Mouse (Mus musculus): ENCODE measurements around the gene Madcam1. TPM values are rescaled to one million over a fixed set of nuclear protein-coding genes. Genes with fewer than 3 reads are reported as not detected.
A peak's percentile ranks its signal among the peaks of the same experiment; 100 is the strongest.

Madcam1 gene
- polyA plus RNA-seq, 1 experiment from 2014 or later = 1.4 TPM

GRCm38 (mm10) chr10:79682551-79682915 is 18.2 kb downstream of the Madcam1 start:
- Histone ChIP-seq H3K4me3 (peak overlapping the region; percentile 87), H3K36me3 (peaks cover 29% of the 10 kb centered on the region), H3K4me2 (peak overlapping the region; percentile 84), H3K27ac (peak overlapping the region; percentile 89), H3K27me3 (no peaks in the 10 kb centered on the region), H3K4me1 (replicated peaks) (peaks cover 44% of the 10 kb centered on the region), H3K9me3 (replicated peaks) (no peaks in the 10 kb centered on the region), H3K9ac (peak overlapping the region; percentile 87)
- no peak for ATAC-seq (replicated peaks; ENCODE audit: insufficient number of reproducible peaks, insufficient read depth, low FRiP score, low read depth)
- under 1% methylated on average over 10 of the region's 10 CpGs for WGBS

DNA sequence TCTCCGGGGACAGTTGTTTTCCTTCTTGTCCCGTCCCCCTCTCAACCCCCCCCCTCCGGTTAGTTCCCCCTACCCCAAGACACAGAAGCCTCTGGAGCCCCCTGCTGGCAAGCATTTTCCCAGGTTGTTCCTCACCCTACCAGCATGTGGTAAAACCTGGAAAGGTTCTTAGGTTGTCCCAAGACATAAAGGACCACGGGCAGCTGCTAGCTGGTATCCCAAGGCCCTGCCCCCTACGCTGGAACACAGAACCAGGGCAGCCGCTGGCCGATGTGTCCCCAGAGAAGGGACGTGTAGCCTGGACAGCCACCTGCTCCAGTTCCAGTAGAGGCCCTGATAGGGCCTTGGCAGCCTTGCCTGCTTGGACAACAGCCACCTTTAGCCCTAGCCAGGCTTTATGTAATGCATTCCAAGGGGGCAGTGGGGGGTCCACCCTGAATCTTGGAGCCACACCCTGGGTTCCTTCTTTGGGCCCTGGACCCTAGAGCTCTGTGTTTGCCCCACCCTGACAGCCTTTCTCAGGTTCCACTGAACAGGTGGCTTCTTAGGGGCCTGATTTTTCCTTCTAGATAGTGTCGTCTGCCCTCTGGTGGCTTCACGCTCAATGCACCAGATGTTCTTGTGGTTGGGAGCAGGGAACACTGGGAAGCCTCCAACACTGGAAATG is 18.7 kb downstream of the Madcam1 start:
- Histone ChIP-seq H3K27me3 (no peaks in the 10 kb centered on the region), H3K4me3 (peak overlapping the region; percentile 87), H3K9me3 (replicated peaks) (no peaks in the 10 kb centered on the region), H3K36me3 (peaks cover 34% of the 10 kb centered on the region), H3K4me1 (replicated peaks) (peaks cover 44% of the 10 kb centered on the region), H3K9ac (peak overlapping the region; percentile 87), H3K4me2 (peak overlapping the region; percentile 84), H3K27ac (peak overlapping the region; percentile 89)
- WGBS = 3% methylated on average over 10 of the region's 10 CpGs
- no peak for ATAC-seq (replicated peaks; ENCODE audit: insufficient number of reproducible peaks, insufficient read depth, low FRiP score, low read depth)

GRCm38 (mm10) chr10:79683726-79684640 is 19.6 kb downstream of the Madcam1 start:
- Histone ChIP-seq H3K27ac (peak overlapping the region; percentile 89), H3K9me3 (replicated peaks) (no peaks in the 10 kb centered on the region), H3K36me3 (peaks cover 44% of the 10 kb centered on the region), H3K9ac (peak overlapping the region; percentile 87), H3K4me1 (replicated peaks) (peaks cover 44% of the 10 kb centered on the region), H3K4me2 (peak overlapping the region; percentile 84), H3K27me3 (no peaks in the 10 kb centered on the region), H3K4me3 (peak overlapping the region; percentile 87)
- ATAC-seq (replicated peaks; ENCODE audit: insufficient number of reproducible peaks, insufficient read depth, low FRiP score, low read depth) = no peak
- 71% methylated on average over 6 of the region's 6 CpGs for WGBS

DNA sequence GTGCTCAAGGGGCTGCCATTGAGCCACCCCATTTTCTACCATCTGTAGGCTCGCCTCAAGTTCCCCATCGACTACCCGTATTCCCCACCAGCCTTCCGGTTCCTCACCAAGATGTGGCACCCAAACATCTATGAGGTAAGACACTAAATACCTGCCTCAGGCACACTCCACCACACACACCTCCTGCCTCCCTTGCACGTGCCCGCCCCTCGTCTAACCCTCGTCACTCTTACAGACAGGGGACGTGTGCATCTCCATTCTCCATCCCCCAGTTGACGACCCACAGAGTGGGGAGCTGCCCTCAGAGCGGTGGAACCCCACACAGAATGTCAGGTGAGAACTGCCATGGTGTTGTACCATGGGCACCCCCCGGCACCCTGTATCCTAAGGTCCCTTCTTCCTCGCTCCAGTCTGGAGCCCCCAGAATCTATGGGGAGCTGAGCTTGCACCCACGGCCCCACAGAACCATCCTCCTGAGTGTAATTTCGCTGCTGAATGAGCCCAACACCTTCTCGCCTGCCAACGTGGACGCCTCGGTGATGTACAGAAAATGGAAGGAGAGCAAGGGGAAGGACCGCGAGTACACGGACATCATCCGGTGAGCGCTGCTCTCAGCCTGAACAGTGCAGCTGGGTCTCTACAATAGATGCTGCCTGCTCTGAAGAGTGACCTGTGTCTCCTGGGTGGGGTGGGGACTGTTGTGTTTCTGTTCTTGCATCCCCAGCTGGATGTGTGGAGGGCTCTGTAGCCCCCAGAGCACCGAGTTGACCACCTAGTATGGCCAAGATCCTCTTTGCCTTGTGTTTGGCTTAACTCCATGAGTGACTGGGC is 20.6 kb downstream of the Madcam1 start:
- Histone ChIP-seq H3K36me3 (peaks cover 47% of the 10 kb centered on the region), H3K4me2 (0 out of 2 replicates have a peak overlapping the region, but pooled peaks have one; percentile 84), H3K4me1 (replicated peaks) (peaks cover 44% of the 10 kb centered on the region), H3K27me3 (no peaks in the 10 kb centered on the region), H3K9me3 (replicated peaks) (no peaks in the 10 kb centered on the region), H3K9ac (peak overlapping the region; percentile 87; the same call in 1 of the 2 replicates), H3K27ac (peak overlapping the region; percentile 23; the same call in 1 of the 2 replicates), H3K4me3 (no peak overlapping the region)
- ATAC-seq (replicated peaks; ENCODE audit: insufficient number of reproducible peaks, insufficient read depth, low FRiP score, low read depth) = no peak
- 91% methylated on average over 25 of the region's 25 CpGs for WGBS

- H3K27ac ChIP-seq = peak overlapping the region; percentile 69
- H3K9me3 ChIP-seq (replicated peaks) = no peaks in the 10 kb centered on the region
- no peaks in the 10 kb centered on the region for H3K27me3 ChIP-seq
- ATAC-seq (replicated peaks; ENCODE audit: insufficient number of reproducible peaks, insufficient read depth, low FRiP score, low read depth) = no peak
- peaks cover 39% of the 10 kb centered on the region for H3K4me1 ChIP-seq (replicated peaks)
- peaks cover 47% of the 10 kb centered on the region for H3K36me3 ChIP-seq
- no peak overlapping the region for H3K9ac ChIP-seq
- WGBS = 65% methylated on average over 2 of the region's 2 CpGs
- H3K4me2 ChIP-seq = 0 out of 2 replicates have a peak overlapping the region, but pooled peaks have one; percentile 1
- H3K4me3 ChIP-seq = no peak overlapping the region
Observed at GRCm38 (mm10) chr10:79686219-79686618, 21.9 kb downstream of the Madcam1 start.

DNA sequence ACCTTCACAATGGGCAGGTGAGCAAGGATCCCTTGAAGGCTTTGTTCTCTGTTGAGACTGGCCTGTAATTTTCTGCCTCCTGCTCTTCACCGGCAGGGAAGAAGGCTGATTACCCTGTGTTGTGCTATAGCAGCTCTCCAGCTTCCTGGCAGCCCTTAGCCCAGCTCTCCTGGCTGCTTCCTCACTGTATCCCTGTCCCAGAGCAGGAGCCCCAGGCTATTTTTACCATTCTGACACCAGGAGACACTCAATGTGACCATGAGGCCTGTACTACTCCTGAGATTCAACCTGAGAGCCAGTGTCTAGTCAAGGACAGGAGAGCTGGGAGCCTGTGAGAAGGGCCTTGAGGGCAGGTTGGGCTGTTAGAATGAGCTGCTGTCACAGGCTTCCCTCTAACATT is 22.3 kb downstream of the Madcam1 start:
- WGBS = 61% methylated on average over 1 of the region's 1 CpGs
- peaks cover 39% of the 10 kb centered on the region for H3K4me1 ChIP-seq (replicated peaks)
- H3K36me3 ChIP-seq = peaks cover 47% of the 10 kb centered on the region
- no peak overlapping the region for H3K4me3 ChIP-seq
- no peaks in the 10 kb centered on the region for H3K27me3 ChIP-seq
- no peak overlapping the region for H3K9ac ChIP-seq
- H3K4me2 ChIP-seq = 0 out of 2 replicates have a peak overlapping the region, but pooled peaks have one; percentile 1
- peak overlapping the region; percentile 69 for H3K27ac ChIP-seq
- no peaks in the 10 kb centered on the region for H3K9me3 ChIP-seq (replicated peaks)
- ATAC-seq (replicated peaks; ENCODE audit: insufficient number of reproducible peaks, insufficient read depth, low FRiP score, low read depth) = peak; percentile 7; the same call in 1 of the 2 replicates

DNA sequence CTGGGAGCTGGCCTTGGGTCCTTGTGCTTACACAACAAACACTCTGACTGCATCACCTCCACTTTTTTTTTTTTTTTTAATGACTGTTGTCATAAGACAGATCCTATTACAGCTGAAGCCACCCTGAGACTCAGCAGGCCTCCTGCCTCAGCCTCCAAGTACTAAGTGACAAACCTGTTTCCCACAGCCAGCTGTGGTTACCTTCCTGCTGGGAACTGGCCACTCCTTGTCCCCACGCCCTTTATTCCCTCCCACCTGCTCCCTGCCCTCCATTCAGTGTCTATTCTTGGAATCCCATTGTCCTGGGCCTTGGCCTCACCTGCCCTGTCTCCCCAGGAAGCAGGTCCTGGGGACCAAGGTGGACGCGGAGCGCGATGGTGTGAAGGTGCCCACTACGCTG is 23.2 kb downstream of the Madcam1 start:
- H3K27me3 ChIP-seq = no peaks in the 10 kb centered on the region
- no peak overlapping the region for H3K4me2 ChIP-seq
- peaks cover 47% of the 10 kb centered on the region for H3K36me3 ChIP-seq
- 97% methylated on average over 6 of the region's 6 CpGs for WGBS
- H3K27ac ChIP-seq = peak overlapping the region; percentile 69; the same call in 1 of the 2 replicates
- no peak for ATAC-seq (replicated peaks; ENCODE audit: insufficient number of reproducible peaks, insufficient read depth, low FRiP score, low read depth)
- H3K4me1 ChIP-seq (replicated peaks) = peaks cover 39% of the 10 kb centered on the region
- no peak overlapping the region for H3K9ac ChIP-seq
- no peak overlapping the region for H3K4me3 ChIP-seq
- H3K9me3 ChIP-seq (replicated peaks) = no peaks in the 10 kb centered on the region

DNA sequence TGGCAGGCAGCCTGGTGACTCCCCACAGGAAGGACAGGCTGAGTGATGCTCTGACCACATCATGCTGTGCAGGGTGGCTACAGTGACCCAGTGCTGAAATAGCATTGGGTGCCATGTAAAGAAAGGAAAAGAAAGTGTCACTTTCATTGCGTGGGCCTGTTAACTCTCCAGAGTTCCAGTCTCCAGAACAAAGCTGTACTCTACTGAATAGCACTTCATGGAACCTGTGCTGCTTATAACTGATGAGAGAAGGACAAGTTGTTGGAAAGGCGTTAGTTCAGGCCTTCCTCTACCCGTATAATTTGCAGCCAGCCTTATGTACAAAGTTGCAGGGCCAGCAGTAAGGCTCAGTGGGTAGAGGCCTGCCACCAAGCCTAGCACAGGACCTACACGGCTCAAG is 24.4 kb downstream of the Madcam1 start, which contains the start of gene Gzmm:
Gzmm (plus strand) TSS at position 301 of the 400 bp plus-strand sequence.
- no peak for ATAC-seq (replicated peaks; ENCODE audit: insufficient number of reproducible peaks, insufficient read depth, low FRiP score, low read depth)
- H3K4me1 ChIP-seq (replicated peaks) = peaks cover 31% of the 10 kb centered on the region
- no peak within 1 kb of the TSS for H3K4me2 ChIP-seq
- no peaks in the 10 kb centered on the region for H3K9me3 ChIP-seq (replicated peaks)
- H3K9ac ChIP-seq = no peak within 1 kb of the TSS
- WGBS = 79% methylated on average over 4 of the region's 4 CpGs
- no peak within 1 kb of the TSS for H3K4me3 ChIP-seq
- no peak within 1 kb of the TSS for H3K27ac ChIP-seq
- H3K27me3 ChIP-seq = no peaks in the 10 kb centered on the region
- peaks cover 47% of the 10 kb centered on the region for H3K36me3 ChIP-seq

GRCm38 (mm10) chr10:79689178-79689577 is 24.8 kb downstream of the Madcam1 start:
- Histone ChIP-seq H3K4me3 (no peak overlapping the region), H3K4me1 (replicated peaks) (peaks cover 31% of the 10 kb centered on the region), H3K27ac (no peak overlapping the region), H3K4me2 (no peak overlapping the region), H3K9me3 (replicated peaks) (no peaks in the 10 kb centered on the region), H3K9ac (no peak overlapping the region), H3K36me3 (peaks cover 47% of the 10 kb centered on the region), H3K27me3 (no peaks in the 10 kb centered on the region)
- ATAC-seq (replicated peaks; ENCODE audit: insufficient number of reproducible peaks, insufficient read depth, low FRiP score, low read depth) = no peak
- 81% methylated on average over 3 of the region's 3 CpGs for WGBS

DNA sequence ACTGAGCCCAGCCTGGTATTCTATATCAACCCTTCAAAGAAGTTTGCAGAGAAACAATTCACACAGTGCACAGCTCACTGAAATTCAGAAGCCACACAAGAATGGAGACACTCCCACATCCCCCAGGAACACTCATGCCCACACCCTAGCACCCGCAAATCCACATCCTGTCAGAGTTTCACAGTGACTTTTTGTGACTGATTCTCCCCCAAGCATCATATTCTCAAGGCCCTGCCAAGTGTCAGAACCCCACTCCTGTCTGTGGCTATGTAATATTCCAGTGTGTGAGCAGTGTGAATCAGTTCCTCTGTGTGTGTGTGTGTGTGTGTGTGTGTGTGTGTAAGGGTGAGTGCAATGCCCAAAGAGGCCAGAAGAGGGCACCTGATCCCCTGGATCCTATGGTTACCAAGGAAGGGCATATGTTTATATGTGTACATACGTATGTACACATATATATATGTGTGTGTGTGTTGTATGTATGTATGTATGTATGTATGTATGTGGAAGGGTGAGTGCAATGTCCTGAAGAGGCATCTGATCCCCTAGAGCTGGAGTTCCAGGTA is 27.7 kb downstream of the Madcam1 start:
- Histone ChIP-seq H3K36me3 (peaks cover 23% of the 10 kb centered on the region), H3K4me3 (no peak overlapping the region), H3K9ac (no peak overlapping the region), H3K9me3 (replicated peaks) (no peaks in the 10 kb centered on the region), H3K27ac (no peak overlapping the region), H3K4me1 (replicated peaks) (peaks cover 34% of the 10 kb centered on the region), H3K4me2 (no peak overlapping the region), H3K27me3 (no peaks in the 10 kb centered on the region)
- no peak for ATAC-seq (replicated peaks; ENCODE audit: insufficient number of reproducible peaks, insufficient read depth, low FRiP score, low read depth)
- 93% methylated on average over 2 of the region's 2 CpGs for WGBS

All from heart, embryonic 15.5 days (tissue).